Mouse (Mus musculus) cortical plate, adult 2 months (tissue): ENCODE measurements around the gene Dnaic2.

Experiments used
- CTCF ChIP-seq: fragments of 200-500 bp; IDR thresholded peaks from 2 replicates; pipeline ENCODE4 v1.5.1; 2011; ENCODE audit warnings: mild to moderate bottlenecking, control low read depth, low read length; ENCODE audit not compliant: insufficient read depth; ENCODE audit errors: extremely low read depth
- POLR2A ChIP-seq: fragments of 200-500 bp; IDR thresholded peaks from 2 replicates; pipeline ENCODE4 v1.6.1; 2011; ENCODE audit warnings: mild to moderate bottlenecking, low read length, control low read depth; ENCODE audit not compliant: insufficient read depth; ENCODE audit errors: extremely low read depth

- TF ChIP-seq CTCF (no peak), POLR2A (no peak)
Observed at GRCm38 (mm10) chr11:114706358-114706757, 20.9 kb upstream of the Dnaic2 start.
